Mouse (Mus musculus) cerebellum, adult 9-11 months (tissue): ENCODE measurements around the gene Bspry.

Source experiments
- DNase-seq: peaks from one replicate; pipeline ENCODE4 v3.0.0; 2022

The Bspry gene

DNA sequence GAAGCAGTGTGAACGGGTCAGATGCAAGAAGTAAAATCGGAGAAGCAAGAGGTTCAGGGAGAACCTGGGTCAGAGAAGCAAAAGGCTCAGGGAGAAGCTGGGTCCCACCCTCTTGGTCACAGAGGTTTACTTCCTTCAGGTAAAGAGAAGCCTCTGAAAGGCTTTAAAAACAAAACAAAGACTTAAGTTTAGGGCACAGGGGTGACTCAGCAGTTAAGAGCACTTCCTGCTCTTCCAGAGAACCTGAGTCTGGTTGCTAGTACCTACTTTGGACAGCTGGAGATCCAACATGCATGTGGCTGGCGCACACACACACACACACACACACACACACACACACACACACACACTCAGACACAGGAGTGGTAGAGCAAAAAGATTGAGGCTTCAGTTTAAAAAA lies 5.1 kb downstream of the Bspry start:
- DNase-seq: no peak

GRCm38 (mm10) chr4:62485450-62486161 lies 5.8 kb downstream of the Bspry start:
- DNase-seq: no peak

- DNase-seq: no peak
Observed at GRCm38 (mm10) chr4:62486162-62486696, 6.4 kb downstream of the Bspry start.

- no peak for DNase-seq
Observed at GRCm38 (mm10) chr4:62487172-62487571, 7.3 kb downstream of the Bspry start.

GRCm38 (mm10) chr4:62487914-62488313 lies 8.1 kb downstream of the Bspry start:
- no peak for DNase-seq

- no peak for DNase-seq
Observed at GRCm38 (mm10) chr4:62492682-62493081, 12.8 kb downstream of the Bspry start.

- no peak for DNase-seq
Observed at GRCm38 (mm10) chr4:62494230-62494629, 14.4 kb downstream of the Bspry start.

DNA sequence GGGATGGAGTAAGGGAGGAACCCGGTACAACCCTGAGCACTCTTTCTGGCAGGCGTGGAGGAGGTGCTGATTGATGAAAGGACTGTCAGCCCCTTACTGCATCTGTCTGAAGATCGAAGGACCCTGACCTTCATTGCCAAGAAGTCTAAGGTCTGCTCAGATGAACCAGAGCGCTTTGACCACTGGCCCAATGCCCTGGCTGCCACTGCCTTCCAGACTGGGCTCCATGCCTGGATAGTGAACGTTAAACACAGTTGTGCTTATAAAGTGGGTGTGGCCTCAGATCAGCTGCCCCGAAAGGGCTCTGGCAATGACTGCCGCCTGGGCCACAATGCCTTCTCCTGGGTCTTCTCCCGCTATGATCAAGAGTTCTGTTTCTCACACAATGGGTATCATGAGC lies 16.1 kb downstream of the Bspry start:
- no peak for DNase-seq

DNA sequence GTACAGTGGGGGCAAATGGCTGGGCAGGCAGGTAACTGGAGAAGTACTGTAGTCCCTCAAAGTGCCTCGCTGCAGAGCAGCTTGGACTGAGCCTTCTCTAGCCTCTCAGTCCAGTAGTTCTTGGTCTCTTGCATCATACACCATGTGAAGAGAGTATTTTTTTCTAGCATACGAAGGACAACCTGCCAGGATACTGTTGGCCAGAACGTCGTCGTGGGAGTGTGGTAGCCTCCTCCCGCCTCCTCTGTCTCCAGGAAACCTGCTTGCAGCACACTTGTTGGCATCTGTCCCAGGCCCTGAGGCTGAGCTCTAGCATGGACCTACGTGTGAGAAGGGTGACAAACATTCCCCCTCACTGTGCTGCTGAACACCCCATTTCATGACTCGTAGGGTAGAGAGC lies 17.0 kb downstream of the Bspry start:
- DNase-seq: peak; percentile 47

DNA sequence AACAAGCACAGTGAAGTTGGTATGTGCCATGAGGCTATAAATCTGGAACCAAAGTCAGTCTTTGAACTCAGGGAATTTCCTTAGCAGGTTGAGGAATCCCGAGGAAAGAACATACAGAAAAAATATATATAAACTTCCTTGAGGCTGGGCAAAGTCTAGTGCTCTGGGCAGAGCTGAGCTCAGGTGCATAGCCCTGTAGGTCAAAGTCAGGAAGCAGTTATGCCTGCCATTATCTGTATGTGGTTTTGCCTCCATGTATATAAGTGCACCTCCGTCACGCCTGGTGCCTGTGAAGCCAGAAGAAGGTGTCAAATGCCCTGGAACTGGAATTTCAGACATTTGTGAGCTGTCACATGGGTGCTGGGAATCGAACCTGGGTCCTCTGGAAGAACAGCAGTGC lies 20.9 kb downstream of the Bspry start:
- peak; percentile 21 for DNase-seq

- DNase-seq: peak; percentile 50
Observed at GRCm38 (mm10) chr4:62501534-62501933, 21.7 kb downstream of the Bspry start.

DNA sequence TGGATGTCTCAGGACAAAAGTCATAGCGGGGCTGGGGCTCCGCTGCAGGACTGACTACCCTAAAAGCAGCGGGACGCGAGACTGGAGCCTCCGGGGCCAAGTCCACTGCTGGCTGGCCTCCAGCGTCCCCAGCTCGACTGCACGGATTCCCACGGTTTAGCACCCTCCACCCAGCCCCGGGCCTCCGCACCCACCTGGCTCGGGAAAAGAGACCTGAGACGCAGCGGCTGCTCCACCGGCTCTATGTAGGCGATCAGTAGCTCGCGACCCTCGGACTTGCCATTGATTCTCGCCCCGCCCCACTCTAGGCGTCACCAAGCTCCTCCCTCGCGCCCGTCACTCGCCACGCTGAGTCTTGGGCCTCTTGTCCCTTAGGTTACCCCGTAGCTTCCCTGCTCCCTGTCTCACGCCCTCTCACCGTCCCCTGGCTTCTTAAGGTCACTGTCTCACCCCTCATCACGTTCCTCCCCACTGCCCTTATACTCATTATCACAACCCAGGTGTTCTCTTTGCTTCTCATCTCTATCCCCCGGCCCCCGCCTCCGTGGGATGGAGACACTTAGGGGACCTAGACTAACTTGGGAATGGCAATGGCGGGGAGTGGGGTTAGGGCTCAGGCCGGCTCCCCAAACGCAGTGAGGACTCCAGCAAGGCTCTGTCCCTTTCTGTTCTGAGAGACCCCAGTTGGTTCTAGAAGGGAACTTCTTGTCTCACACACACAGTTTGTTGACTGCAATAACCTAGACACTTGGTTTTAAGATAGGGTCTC lies 22.3 kb downstream of the Bspry start:
- DNase-seq: peak; percentile 93

- DNase-seq: peak; percentile 52
Observed at GRCm38 (mm10) chr4:62502969-62503368, 23.1 kb downstream of the Bspry start.

DNA sequence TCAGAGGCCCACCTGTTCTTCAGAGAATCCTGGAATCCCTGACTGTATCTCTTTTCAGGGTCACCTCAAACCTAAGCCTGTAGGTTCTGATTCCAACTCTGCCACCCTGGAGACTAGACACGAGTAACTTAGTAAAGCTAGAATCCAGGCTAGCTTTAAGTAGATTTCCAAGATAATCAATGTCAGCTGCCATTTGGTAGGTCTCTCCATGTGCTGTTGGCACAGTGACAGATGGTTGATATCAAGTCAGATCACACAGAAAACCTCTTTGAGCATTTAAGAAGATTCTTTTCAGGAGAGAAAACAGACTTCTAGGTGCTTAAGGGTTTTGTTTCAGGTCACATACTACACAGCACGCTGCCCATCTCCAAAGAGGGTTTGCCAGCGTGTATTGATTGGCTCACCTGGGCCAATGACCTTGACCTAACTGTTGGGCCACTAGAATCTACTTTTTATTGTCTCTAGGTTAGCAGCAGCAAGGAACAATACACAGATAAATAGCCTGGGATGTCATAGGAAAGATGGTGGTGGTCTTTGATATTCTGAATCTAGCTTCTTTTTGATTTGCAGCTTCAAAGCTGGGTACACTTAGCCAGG lies 23.6 kb downstream of the Bspry start, which contains the start of gene Hdhd3:
Gene Hdhd3 (minus strand): TSS at position 94 of the 597 bp plus-strand sequence.
- DNase-seq: no peak

- DNase-seq: peak; percentile 9
Observed at GRCm38 (mm10) chr4:62505991-62506390, 26.1 kb downstream of the Bspry start.

DNA sequence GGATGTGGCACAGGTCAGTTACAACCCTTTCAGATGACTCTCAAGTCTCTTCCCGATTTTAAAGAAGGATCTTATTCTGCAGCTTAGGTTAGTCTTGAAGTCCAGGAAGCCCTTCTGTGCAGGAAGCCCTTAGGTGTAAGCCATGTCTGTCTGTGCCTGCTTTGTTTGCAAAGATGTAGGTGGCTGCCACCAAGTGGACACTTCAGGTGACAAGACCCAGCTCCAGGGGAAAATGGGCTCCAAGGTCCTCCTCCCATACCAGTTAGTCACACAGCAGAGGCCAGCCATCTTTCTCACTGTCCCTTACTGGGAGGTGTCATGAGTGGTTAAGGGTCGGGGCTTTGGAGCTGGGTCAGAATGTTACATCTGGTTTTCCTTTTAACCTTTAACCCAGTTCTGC lies 26.9 kb downstream of the Bspry start:
- peak; percentile 69 for DNase-seq

GRCm38 (mm10) chr4:62508839-62509238 lies 29.0 kb downstream of the Bspry start:
- peak; percentile 15 for DNase-seq

DNA sequence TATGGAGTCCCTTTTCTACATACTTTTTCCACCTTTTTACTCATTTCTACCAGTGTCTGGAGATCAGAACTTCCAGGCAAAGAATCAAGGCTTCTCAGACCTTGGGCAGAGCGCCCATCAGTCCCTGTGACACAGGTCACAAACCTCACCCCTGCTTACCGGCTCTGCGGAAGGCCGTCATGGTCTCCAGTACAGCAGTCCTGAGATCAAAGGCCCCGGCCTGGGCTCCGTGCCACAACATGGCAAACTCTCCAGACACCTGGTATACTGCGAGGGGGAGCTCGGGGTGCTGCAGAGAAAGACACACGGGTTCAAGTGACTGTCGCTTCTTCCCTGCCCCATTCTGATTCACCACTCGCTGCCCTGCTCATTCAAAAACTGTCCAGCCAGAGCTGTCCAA lies 30.1 kb downstream of the Bspry start:
- DNase-seq: peak; percentile 41

GRCm38 (mm10) chr4:62513998-62514506 lies 34.2 kb downstream of the Bspry start:
- DNase-seq: peak; percentile 38

DNA sequence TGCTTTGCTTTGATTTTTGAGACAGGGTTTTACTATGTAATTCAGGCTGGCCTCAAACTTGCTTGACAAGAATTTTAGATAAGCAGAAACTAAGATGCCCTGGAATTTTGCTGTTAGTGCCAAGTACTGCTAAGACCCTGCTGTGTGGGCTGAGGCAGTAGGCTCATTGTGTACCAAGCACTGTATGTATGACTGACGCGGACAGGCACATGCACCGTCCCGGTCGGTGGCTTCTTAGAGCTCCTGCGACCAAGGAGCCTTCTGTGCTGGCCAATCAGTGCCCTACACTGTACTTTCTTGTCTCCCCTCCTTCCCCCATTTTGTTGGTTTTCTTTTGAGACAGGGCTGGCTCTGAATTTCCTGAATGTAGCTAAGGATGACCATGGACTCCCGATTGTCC lies 35.1 kb downstream of the Bspry start:
- peak; percentile 38 for DNase-seq

DNA sequence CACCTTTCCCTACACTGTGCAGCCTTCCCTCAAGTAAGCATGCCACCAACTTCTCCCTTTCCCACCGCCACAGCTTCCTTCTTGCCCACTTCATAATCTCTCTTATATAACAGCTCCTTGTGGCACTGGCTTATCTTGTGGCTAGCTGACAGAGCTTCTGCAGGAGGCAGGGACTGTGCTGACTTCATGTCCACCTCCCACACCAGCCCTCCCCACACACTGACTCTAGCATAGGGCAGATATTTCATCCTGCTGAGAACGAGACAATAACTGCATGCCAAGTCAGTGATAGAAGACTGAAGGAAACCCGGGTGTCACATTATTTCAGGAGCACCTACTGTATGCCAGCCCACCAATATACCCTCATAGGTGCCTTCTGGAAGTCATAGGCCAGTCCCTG lies 35.6 kb downstream of the Bspry start:
- DNase-seq: peak; percentile 65

- peak; percentile 82 for DNase-seq
Observed at GRCm38 (mm10) chr4:62516079-62516478, 36.2 kb downstream of the Bspry start.

GRCm38 (mm10) chr4:62516579-62516978 lies 36.7 kb downstream of the Bspry start:
- peak; percentile 43 for DNase-seq
